Mouse (Mus musculus): Measurements from ENCODE around the gene Ilf2. TPM values are rescaled to one million over a fixed set of nuclear protein-coding genes. Genes with fewer than 3 reads are reported as not detected.

The Ilf2 gene
- total RNA-seq, 2 experiments from 2014 or later = 51.8 to 103 TPM

Other genes starting within 250 kb of the Ilf2 start
- 81.2 and 84.5 TPM in 2 replicates for gene Jtb, start 244.5 kb upstream of the Ilf2 start, total RNA-seq (2015)
- 32.8 and 37.5 TPM in 2 replicates for gene Jtb, start 244.5 kb upstream of the Ilf2 start, total RNA-seq (2017)
- 0.67 TPM in 1 of 2 replicates, not detected in the other for gene Creb3l4, start 232.6 kb upstream of the Ilf2 start, total RNA-seq (2015)
- gene Creb3l4, start 232.6 kb upstream of the Ilf2 start, total RNA-seq (2017) = 0.37 TPM in 1 of 2 replicates, not detected in the other
- 20.9 and 23.7 TPM in 2 replicates for gene Slc39a1, start 228.0 kb upstream of the Ilf2 start, total RNA-seq (2015)
- 38.3 and 44.1 TPM in 2 replicates for gene Slc39a1, start 228.0 kb upstream of the Ilf2 start, total RNA-seq (2017)
- gene Crtc2, start 222.0 kb upstream of the Ilf2 start, total RNA-seq (2015) = 48.1 and 49.5 TPM in 2 replicates
- gene Crtc2, start 222.0 kb upstream of the Ilf2 start, total RNA-seq (2017) = 11.3 and 19.4 TPM in 2 replicates
- 30.8 and 38.1 TPM in 2 replicates for gene Dennd4b, start 210.9 kb upstream of the Ilf2 start, total RNA-seq (2015)
- gene Dennd4b, start 210.9 kb upstream of the Ilf2 start, total RNA-seq (2017) = 20.0 and 21.2 TPM in 2 replicates
- gene Gatad2b, start 182.9 kb upstream of the Ilf2 start, total RNA-seq (2015) = 91.6 and 110 TPM in 2 replicates
- 25.3 and 33.5 TPM in 2 replicates for gene Gatad2b, start 182.9 kb upstream of the Ilf2 start, total RNA-seq (2017)
- 0.21 and 0.33 TPM in 2 replicates for gene Slc27a3, start 86.2 kb upstream of the Ilf2 start, total RNA-seq (2015)
- 1.1 and 3.0 TPM in 2 replicates for gene Slc27a3, start 86.2 kb upstream of the Ilf2 start, total RNA-seq (2017)
- 13.7 and 14.7 TPM in 2 replicates for gene Ints3, start 42.5 kb upstream of the Ilf2 start, total RNA-seq (2015)
- gene Ints3, start 42.5 kb upstream of the Ilf2 start, total RNA-seq (2017) = 14.9 and 20.5 TPM in 2 replicates
- not detected in 2 replicates for gene Npr1, start 10.3 kb upstream of the Ilf2 start, total RNA-seq (2015)
- 0.08 TPM in 1 of 2 replicates, not detected in the other for gene Npr1, start 10.3 kb upstream of the Ilf2 start, total RNA-seq (2017)
- gene Snapin, start 14.9 kb downstream of the Ilf2 start, total RNA-seq (2015) = 41.6 and 47.3 TPM in 2 replicates
- 40.9 and 49.5 TPM in 2 replicates for gene Snapin, start 14.9 kb downstream of the Ilf2 start, total RNA-seq (2017)
- 97.7 and 99.3 TPM in 2 replicates for gene Chtop, start 33.4 kb downstream of the Ilf2 start, total RNA-seq (2015)
- gene Chtop, start 33.4 kb downstream of the Ilf2 start, total RNA-seq (2017) = 85.7 and 88.3 TPM in 2 replicates
- 70.5 and 89.5 TPM in 2 replicates for gene S100a1, start 38.3 kb downstream of the Ilf2 start, total RNA-seq (2015)
- 50.9 and 80.4 TPM in 2 replicates for gene S100a1, start 38.3 kb downstream of the Ilf2 start, total RNA-seq (2017)
- 121 and 128 TPM in 2 replicates for gene S100a13, start 38.3 kb downstream of the Ilf2 start, total RNA-seq (2015)
- 141 and 179 TPM in 2 replicates for gene S100a13, start 38.3 kb downstream of the Ilf2 start, total RNA-seq (2017)
- gene S100a14, start 50.7 kb downstream of the Ilf2 start, total RNA-seq (2015) = not detected in 2 replicates
- 0.16 TPM in 1 of 2 replicates, not detected in the other for gene S100a14, start 50.7 kb downstream of the Ilf2 start, total RNA-seq (2017)
- gene S100a16, start 61.1 kb downstream of the Ilf2 start, total RNA-seq (2015) = not detected in 2 replicates
- not detected in 2 replicates for gene S100a16, start 61.1 kb downstream of the Ilf2 start, total RNA-seq (2017)
- gene S100a3, start 84.5 kb downstream of the Ilf2 start, total RNA-seq (2015) = 0.66 TPM in 1 of 2 replicates, not detected in the other
- not detected in 2 replicates for gene S100a3, start 84.5 kb downstream of the Ilf2 start, total RNA-seq (2017)
- not detected in 2 replicates for gene S100a2, start 114.1 kb downstream of the Ilf2 start, total RNA-seq (2015)
- gene S100a2, start 114.1 kb downstream of the Ilf2 start, total RNA-seq (2017) = not detected in 2 replicates
- not detected in 2 replicates for gene Gm42674, start 125.8 kb downstream of the Ilf2 start, total RNA-seq (2015)
- 2.9 and 5.7 TPM in 2 replicates for gene Gm42674, start 125.8 kb downstream of the Ilf2 start, total RNA-seq (2017)
- gene S100a4, start 127.6 kb downstream of the Ilf2 start, total RNA-seq (2015) = 2,878 and 2,936 TPM in 2 replicates
- gene S100a4, start 127.6 kb downstream of the Ilf2 start, total RNA-seq (2017) = 3,102 and 3,469 TPM in 2 replicates
- gene S100a5, start 132.4 kb downstream of the Ilf2 start, total RNA-seq (2015) = not detected in 2 replicates
- 3.4 TPM in 1 of 2 replicates, not detected in the other for gene S100a5, start 132.4 kb downstream of the Ilf2 start, total RNA-seq (2017)
- 2,141 and 2,313 TPM in 2 replicates for gene S100a6, start 136.8 kb downstream of the Ilf2 start, total RNA-seq (2015)
- gene S100a6, start 136.8 kb downstream of the Ilf2 start, total RNA-seq (2017) = 1,043 and 1,047 TPM in 2 replicates
- gene S100a7a, start 177.9 kb downstream of the Ilf2 start, total RNA-seq (2015) = 0.11 and 0.31 TPM in 2 replicates
- gene S100a7a, start 177.9 kb downstream of the Ilf2 start, total RNA-seq (2017) = 0.29 TPM in 1 of 2 replicates, not detected in the other
- gene S100a8, start 192.9 kb downstream of the Ilf2 start, total RNA-seq (2015) = 16,705 and 21,369 TPM in 2 replicates
- 18,572 and 19,307 TPM in 2 replicates for gene S100a8, start 192.9 kb downstream of the Ilf2 start, total RNA-seq (2017)
- gene S100a9, start 219.6 kb downstream of the Ilf2 start, total RNA-seq (2015) = 25,767 and 33,746 TPM in 2 replicates
- 12,484 and 18,004 TPM in 2 replicates for gene S100a9, start 219.6 kb downstream of the Ilf2 start, total RNA-seq (2017)

Measured in megakaryocyte, adult 5-6 weeks (primary cell).